Mouse (Mus musculus) retina, postnatal 1 day (tissue): Measurements from ENCODE around the gene Pappa2.

Experiments
- DNase-seq: peaks from one replicate; pipeline ENCODE4 v3.0.0-alpha.2; 2012

Pappa2 gene

GRCm38 (mm10) chr1:158980390-158980789, at the start of gene Pappa2:
Gene Pappa2 (minus strand): TSS chr1:158980490.
- no peak for DNase-seq

- no peak for DNase-seq
Measured at GRCm38 (mm10) chr1:159029106-159029505, 48.8 kb upstream of the Pappa2 start.

- DNase-seq = peak; percentile 68
Measured at GRCm38 (mm10) chr1:159014940-159015660, 34.8 kb upstream of the Pappa2 start.

- no peak for DNase-seq
Measured at GRCm38 (mm10) chr1:158987042-158987441, 6.8 kb upstream of the Pappa2 start.

- no peak for DNase-seq
Measured at GRCm38 (mm10) chr1:158962340-158962739, 17.9 kb downstream of the Pappa2 start.

GRCm38 (mm10) chr1:158960984-158961383, 19.3 kb downstream of the Pappa2 start:
- peak; percentile 40 for DNase-seq

DNA sequence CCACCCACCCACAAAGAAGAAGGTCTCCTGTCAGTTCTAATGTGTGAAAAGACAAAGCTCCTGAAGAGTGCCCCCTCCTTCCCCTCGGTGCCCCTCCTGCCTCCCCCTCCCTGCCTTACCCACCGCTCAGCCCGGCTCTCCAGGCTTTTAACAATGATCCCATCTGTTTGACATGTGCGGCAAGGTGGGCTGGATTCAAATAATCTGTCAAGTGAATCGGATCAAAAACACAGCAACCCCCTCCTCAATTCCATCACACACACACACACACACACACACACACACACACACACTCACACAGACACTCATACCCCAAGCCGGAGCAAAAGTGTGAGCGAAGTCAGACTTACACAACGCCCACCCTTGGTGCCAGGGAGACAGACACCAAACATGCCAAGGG, 19.7 kb downstream of the Pappa2 start:
- peak; percentile 69 for DNase-seq

- DNase-seq = no peak
Measured at GRCm38 (mm10) chr1:158956361-158956760, 23.9 kb downstream of the Pappa2 start.

DNA sequence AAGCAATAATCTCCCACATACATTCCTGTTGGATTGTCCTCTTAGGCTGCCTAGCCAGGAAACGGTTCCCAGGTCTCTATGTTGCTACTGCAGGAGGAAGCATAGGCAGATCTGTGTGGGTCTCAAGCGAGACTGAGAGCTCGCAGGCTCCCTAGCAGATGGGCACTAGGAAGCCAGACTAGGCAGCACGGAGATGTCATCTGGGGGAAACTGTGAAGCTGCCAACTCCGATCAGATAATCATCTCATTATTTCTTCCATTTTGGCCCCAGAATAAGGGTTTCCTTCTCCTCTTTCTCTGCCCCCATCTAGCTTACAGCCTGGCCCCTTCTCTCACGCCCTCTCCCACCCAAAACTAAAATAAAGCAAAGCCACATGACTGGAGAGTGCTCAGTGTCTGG, 25.5 kb downstream of the Pappa2 start:
- no peak for DNase-seq

- peak; percentile 81 for DNase-seq
Measured at GRCm38 (mm10) chr1:158953479-158954207, 26.6 kb downstream of the Pappa2 start.

GRCm38 (mm10) chr1:158949041-158949440, 31.2 kb downstream of the Pappa2 start:
- DNase-seq = no peak

GRCm38 (mm10) chr1:158947981-158948735, 32.1 kb downstream of the Pappa2 start:
- DNase-seq = no peak

- DNase-seq = no peak
Measured at GRCm38 (mm10) chr1:158944936-158945335, 35.4 kb downstream of the Pappa2 start.

DNA sequence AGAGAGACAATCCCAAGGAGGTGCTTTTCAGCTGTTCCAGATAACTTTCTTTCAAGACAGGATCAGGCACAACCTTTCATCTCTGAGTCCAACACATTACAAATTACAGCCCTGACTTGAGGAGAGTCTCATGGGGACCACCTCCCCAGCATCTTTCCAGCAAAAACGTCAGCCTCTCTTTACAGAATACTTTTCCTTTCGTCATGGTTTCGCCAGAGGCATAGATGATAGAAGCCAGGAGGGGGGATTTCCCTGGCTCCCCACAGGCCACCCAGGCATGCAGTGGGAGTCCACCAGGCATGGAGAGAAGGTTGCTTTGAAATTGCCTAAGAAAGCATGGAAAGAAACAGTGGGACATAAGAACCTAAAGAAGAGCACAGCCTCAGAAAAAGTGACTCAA, 37.4 kb downstream of the Pappa2 start:
- DNase-seq = no peak

DNA sequence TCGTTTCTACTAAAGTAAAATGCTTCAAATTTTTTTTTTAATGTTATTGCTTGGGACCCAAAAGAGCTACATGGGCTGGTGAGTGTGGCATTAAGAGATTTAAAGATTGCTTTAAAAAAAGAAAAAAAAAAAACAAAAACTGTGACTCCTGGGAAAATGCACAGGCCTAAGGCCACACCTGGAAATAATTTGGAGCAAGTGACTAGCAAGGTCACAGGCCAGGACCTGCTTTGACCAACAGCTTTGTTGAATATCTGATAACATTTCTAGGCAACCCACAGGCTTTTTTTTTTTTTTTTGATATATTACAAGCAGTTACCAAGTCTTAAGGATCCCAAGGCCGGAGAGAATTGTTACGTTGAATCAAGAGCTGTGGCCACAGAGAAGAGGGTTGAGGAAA, 39.3 kb downstream of the Pappa2 start:
- DNase-seq = no peak

DNA sequence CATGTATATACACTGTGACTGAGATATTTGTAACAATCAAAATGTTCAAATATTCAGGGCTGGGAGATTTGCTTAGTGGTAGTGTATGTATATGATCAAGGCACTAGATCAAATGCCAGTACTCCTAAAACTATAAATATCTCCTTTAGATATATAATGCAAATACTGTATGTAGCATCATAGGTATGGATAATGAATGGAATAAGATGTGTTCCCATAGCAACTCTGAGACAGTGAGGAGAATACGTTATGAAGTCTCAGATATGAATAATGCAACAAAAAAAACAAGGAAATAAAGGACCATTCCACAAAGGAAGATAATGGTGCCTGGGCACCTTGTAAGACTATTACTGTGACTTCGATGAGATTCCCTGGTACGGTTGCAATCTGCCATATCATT, 45.8 kb downstream of the Pappa2 start:
- no peak for DNase-seq

- no peak for DNase-seq
Measured at GRCm38 (mm10) chr1:158931202-158931827, 49.0 kb downstream of the Pappa2 start.

GRCm38 (mm10) chr1:158929369-158929768, 50.9 kb downstream of the Pappa2 start:
- DNase-seq = no peak

DNA sequence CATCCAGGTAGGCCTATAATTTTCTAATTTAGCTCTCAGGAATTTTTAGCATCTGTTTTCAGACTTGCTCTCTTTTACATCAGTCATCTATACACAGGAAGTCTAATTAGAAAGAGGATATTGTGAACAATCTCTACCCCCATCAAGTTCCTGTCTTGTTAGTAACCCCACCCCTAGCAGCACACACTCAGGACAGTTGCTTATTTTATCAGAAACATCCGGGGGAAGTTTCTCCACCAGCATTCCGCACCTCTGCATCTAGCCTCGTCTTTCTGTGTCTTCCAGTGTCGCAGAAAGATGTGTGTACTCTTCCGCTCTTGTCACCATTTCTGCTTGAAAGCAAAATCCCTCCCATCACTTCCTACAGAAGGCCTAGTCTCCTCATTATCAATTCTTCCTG, 59.8 kb downstream of the Pappa2 start:
- DNase-seq = no peak

DNA sequence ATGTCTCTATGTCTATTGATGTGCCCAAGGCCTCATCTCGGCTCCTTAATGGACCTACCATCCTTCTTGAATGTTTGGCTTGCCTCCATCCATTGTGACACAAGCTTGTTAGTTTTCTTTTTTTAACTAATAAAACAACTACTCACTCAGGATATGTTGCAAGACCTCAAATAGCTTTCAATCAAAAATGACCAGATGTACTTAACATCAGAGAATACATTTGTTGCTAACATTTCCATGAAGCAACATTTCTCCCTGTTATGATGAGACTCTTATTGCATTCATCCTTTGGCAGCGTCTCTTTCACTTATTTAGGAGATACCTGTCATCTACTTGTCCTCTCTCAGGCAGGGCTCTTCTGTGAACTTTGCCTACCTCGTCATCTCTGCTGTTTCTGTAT, 61.4 kb downstream of the Pappa2 start:
- no peak for DNase-seq

- no peak for DNase-seq
Measured at GRCm38 (mm10) chr1:158917067-158917466, 63.2 kb downstream of the Pappa2 start.

- DNase-seq = no peak
Measured at GRCm38 (mm10) chr1:158915592-158915991, 64.7 kb downstream of the Pappa2 start.

DNA sequence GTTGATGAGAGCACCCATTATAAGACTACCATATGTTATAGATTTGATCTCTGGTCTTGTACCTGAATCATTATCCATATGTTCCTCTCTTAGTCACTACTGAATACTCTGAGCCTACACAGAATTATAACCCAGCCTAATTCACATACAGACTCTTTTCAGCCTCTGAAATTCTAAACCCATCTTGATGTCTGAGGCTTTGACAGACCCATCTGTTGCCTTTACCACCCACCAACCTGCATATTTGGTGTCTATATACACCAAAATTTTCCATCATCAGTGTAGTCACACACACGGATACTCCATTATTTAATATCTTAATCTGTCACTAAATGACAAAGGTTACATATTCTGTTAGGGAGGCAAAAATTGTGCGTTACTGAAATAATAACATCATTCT, 69.6 kb downstream of the Pappa2 start:
- DNase-seq = no peak
